Mouse (Mus musculus) heart, embryonic 10.5 days (tissue): ENCODE data around the gene Inpp5b. TPM values are rescaled to one million over a fixed set of nuclear protein-coding genes. Genes with fewer than 3 reads are reported as not detected.

Source experiments
- DNase-seq: peaks from one replicate; pipeline ENCODE4 v3.0.0-alpha.2; 2017; ENCODE audit warnings: low spot score
- H3K27ac ChIP-seq: fragments of 300-500 bp; sonication (generic); 2 replicates; pipeline ENCODE4 v1.5.1; 2016; ENCODE audit warnings: mild to moderate bottlenecking
- H3K27me3 ChIP-seq: fragments of 300-500 bp; sonication (generic); 2 replicates; pipeline ENCODE4 v1.6.1; 2016; ENCODE audit warnings: mild to moderate bottlenecking; ENCODE audit not compliant: poor library complexity, insufficient read depth, severe bottlenecking
- H3K36me3 ChIP-seq: fragments of 300-500 bp; sonication (generic); 2 replicates; pipeline ENCODE4 v1.6.1; 2016; ENCODE audit warnings: mild to moderate bottlenecking, moderate library complexity
- H3K4me1 ChIP-seq: fragments of 300-500 bp; sonication (generic); 2 replicates; pipeline ENCODE4 v1.6.1; 2016; ENCODE audit warnings: mild to moderate bottlenecking
- H3K4me3 ChIP-seq: fragments of 300-500 bp; sonication (generic); 2 replicates; pipeline ENCODE4 v1.5.1; 2016; ENCODE audit warnings: mild to moderate bottlenecking, moderate library complexity
- H3K9me3 ChIP-seq: fragments of 300-500 bp; sonication (generic); 2 replicates; pipeline ENCODE4 v1.6.1; 2016; ENCODE audit warnings: mild to moderate bottlenecking, moderate library complexity
- WGBS: fragments of 180-500 bp; shearing (Covaris S2); methylation state at CpG from one replicate; pipeline ENCODE4 v1.1.7; 2016; 5-methylcytosine and 5-hydroxymethylcytosine counted together
- polyA plus RNA-seq: library from polyadenylated mRNA; unstranded; fragments of >200 nt; fragmentation: Nextera tagmentation; extraction: Ambion mirVana; gene quantifications from 2 replicates; pipeline ENCODE4 v1.2.1, GENCODE M21; 2016

The Inpp5b gene
- 19.9 and 25.5 TPM in 2 replicates for polyA plus RNA-seq

DNA sequence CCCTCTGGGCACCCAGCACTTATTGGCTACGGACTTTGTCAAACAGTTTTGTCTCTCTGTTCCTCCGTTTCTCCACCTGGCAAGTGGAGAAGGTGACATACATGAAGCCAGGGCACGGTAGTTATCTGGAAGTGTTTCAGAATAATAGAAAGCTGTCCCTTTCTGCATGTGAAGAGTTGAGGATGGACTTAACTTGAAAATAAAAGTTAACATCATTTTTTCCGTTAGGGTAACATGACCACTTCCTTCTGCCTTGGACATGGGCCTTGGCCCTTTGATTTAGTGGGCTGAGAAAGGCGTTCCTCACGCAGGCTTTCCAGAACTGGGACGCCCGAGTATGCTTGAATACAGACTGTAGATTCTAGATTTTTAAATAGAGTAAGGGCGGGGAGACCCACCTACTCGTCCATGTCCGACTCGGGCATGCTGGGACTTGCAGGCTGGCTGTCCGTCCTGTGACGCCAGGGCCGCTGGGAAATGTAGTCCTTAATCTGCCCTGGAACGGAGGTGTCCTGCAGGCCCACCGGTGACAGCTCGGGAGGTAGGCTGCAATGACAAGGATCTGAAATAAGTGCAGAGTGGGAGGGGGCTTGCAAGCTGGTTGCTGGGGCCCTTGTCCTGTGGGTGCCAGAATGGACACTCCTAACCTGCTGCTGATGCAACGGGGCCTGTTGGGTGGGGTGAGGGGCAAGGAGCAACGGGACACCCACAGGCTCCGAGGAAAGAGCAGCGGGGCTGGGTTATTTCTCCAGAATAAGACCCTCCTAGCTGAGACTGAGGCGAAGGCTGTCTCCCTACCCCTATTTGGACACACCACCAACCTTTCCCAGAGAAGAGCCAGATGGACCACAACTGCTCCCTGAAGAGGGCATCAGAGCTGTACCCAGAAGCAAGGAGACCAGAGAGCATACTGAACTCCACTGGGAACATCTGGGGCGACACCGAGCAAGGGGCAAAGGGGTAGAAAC is at the start of gene Inpp5b:
Inpp5b (plus strand) TSS at position 475 of the 968 bp plus-strand sequence.
- H3K9me3 ChIP-seq, result no peaks in the 10 kb centered on the region
- peak within 1 kb of the TSS; percentile 67 for H3K4me3 ChIP-seq
- peak; percentile 93 for DNase-seq
- H3K36me3 ChIP-seq, result 0 out of 2 replicates have a peak, but pooled peaks cover 3% of the 10 kb centered on the region
- H3K27me3 ChIP-seq, result no peaks in the 10 kb centered on the region
- H3K27ac ChIP-seq, result peak within 1 kb of the TSS; percentile 87
- WGBS, result 15% methylated on average over 25 of the region's 25 CpGs
- peaks cover 27% of the 10 kb centered on the region for H3K4me1 ChIP-seq

DNA sequence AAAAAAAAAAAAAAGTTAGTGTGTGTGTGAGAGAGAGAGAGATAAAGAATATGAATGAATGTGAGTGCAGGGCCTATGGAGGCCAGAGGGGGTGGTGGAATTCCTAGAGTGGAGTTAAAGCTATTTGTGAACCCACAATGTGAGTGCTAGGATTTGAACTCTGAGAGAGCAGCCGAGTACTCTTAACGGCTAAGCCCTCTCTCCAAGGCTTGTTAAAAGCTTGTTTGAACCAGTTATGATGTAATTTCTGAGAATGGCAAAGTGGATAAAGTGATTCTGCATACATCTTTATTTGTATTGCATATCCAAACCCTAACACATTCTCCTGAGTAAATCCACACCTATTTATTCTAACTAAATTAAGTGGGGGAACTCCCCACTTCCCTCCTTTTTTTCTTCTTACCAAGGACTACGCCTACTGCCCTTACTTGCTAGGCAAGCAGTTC is 49.2 kb upstream of the Inpp5b start:
- Histone ChIP-seq H3K27ac (peak overlapping the region; percentile 92; the same call in 1 of the 2 replicates), H3K27me3 (peaks cover 14% of the 10 kb centered on the region), H3K4me1 (peaks cover 14% of the 10 kb centered on the region; the same call in 1 of the 2 replicates), H3K4me3 (peak overlapping the region; percentile 88), H3K9me3 (no peaks in the 10 kb centered on the region), H3K36me3 (peaks cover 14% of the 10 kb centered on the region; the same call in 1 of the 2 replicates)
- 63% methylated on average over 3 of the region's 3 CpGs for WGBS
- no peak for DNase-seq

DNA sequence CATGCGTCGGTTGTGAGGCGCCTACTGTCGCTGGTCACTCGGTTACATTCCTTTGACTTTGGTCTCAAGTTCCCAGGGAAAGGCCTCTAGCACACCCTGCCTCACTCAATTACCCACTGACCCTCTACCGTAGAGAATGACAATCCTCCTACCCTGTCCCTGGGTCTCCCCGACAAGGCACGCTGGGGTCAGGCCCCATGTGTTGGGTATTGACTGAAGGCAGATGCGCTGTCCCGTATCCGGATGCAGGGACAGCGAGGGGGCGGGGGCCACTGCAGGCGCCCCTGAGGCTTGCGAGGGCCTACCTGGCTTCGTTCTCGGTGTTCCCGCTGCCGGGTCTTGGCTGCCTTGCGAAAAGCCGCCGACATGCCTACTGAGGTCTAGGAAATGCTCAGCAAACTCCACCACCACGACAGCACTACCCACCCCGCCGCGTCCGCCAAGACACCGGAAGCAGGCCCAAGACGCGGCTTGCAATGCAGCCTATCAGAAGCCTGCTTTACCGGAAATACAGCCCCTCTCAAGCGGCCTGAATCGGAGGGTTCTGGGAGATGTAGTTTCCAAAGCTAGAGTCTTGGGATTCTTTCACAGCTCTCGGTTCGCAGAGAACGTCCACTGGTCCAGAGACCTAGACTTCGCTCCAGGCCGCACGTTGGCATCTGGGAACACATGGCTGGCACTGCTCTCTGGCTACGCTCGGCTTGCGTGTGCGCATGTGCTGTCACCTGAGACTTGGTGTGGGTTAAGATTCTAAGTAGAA is 48.3 kb upstream of the Inpp5b start, which contains the start of gene Utp11:
Utp11 (minus strand) TSS at position 466 of the 760 bp plus-strand sequence.
- peaks cover 14% of the 10 kb centered on the region for H3K27me3 ChIP-seq
- peaks cover 14% of the 10 kb centered on the region; the same call in 1 of the 2 replicates for H3K4me1 ChIP-seq
- WGBS, result under 1% methylated on average over 43 of the region's 43 CpGs
- 0 out of 2 replicates have a peak, but pooled peaks cover 8% of the 10 kb centered on the region for H3K36me3 ChIP-seq
- DNase-seq, result peak; percentile 96
- peak within 1 kb of the TSS; percentile 88 for H3K4me3 ChIP-seq
- peak within 1 kb of the TSS; percentile 92 for H3K27ac ChIP-seq
- H3K9me3 ChIP-seq, result no peaks in the 10 kb centered on the region

DNA sequence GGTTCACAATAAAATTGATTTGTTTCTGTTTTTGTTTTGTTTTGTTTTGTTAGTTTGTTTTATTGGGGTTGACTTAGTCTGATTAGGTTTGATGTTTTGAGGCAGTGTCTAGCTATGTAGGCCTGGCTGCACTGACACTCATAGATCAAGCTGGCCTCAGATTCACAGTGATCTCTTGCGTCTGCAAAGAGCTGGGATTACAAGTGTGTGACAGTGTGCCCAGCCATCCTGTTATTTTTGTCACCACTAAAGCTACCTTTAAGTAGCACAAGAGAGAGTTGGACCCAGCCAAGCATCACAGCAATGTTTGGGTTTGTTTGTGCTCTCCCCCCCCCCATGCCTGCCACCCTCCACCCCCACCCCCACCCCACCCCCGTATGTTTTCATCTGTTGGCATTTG is 47.1 kb upstream of the Inpp5b start:
- Histone ChIP-seq H3K36me3 (no peaks in the 10 kb centered on the region), H3K4me3 (no peak overlapping the region), H3K9me3 (no peaks in the 10 kb centered on the region), H3K27ac (no peak overlapping the region), H3K27me3 (peaks cover 14% of the 10 kb centered on the region), H3K4me1 (peaks cover 15% of the 10 kb centered on the region)
- WGBS, result 68% methylated on average over 2 of the region's 2 CpGs
- no peak for DNase-seq

DNA sequence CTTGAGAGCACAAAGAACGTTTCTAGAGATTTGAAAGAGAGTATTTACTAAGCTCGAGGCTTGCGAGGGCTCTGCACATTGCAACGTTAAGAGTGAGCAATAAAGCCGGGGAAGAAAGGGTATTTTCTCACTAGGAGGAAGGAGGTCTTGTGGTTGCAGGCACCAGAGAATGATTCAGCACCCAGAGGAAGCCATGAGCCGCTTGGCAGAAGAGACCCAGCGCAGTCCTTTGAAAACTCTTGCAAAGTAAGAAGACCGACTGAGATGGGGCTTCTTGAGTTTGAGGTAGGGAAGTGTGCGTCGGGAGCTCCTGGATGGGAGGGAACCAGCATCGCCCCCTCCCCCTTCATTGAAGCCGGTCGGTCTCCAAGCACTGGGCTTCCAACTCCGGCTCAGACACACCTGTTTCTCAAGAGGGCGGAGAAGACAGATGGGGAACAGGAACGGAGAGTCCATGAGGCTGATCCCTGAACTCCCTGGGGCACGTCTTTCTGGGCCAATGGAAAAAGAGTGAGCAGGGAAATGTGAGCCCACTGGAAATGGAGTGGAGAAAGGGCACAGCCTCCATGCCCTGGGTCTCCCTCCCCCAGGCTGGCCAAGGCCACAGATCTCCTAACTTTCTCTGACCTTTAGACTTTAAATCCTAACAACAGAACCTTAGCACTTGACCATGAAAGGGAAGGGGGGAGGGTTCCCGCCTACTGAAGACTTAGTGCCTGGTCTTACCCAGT is 45.7 kb upstream of the Inpp5b start:
- H3K4me3 ChIP-seq, result peak overlapping the region; percentile 13; the same call in 1 of the 2 replicates
- WGBS, result 19% methylated on average over 18 of the region's 18 CpGs
- no peaks in the 10 kb centered on the region for H3K36me3 ChIP-seq
- DNase-seq, result no peak
- H3K9me3 ChIP-seq, result no peaks in the 10 kb centered on the region
- H3K27ac ChIP-seq, result no peak overlapping the region; the same call in 1 of the 2 replicates
- peaks cover 14% of the 10 kb centered on the region for H3K27me3 ChIP-seq
- H3K4me1 ChIP-seq, result peaks cover 28% of the 10 kb centered on the region

DNA sequence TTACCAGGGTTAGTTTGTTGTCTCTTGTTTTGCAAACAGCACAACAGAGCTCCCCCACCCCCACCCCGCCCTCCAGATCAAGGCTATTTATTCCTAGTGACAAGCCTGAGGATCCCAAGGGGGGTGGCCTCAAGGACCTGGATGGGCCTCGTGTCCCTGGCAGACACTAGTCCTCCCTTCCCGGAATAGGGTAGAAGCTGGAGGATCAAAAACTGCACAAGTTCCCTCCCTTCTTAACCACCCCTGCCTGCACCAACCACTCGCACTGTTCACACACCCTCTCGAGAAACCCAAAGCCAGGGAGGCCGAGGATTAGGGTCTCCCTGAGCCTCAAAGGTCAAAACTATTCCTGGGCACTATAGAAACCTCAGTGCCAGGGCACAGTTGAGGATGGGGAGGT is 41.9 kb upstream of the Inpp5b start:
- DNase-seq, result no peak
- peak overlapping the region; percentile 96 for H3K27ac ChIP-seq
- H3K4me3 ChIP-seq, result peak overlapping the region; percentile 96
- H3K9me3 ChIP-seq, result no peaks in the 10 kb centered on the region
- H3K27me3 ChIP-seq, result peaks cover 14% of the 10 kb centered on the region
- peaks cover 54% of the 10 kb centered on the region for H3K4me1 ChIP-seq
- 13% methylated on average over 6 of the region's 6 CpGs for WGBS
- no peaks in the 10 kb centered on the region for H3K36me3 ChIP-seq

DNA sequence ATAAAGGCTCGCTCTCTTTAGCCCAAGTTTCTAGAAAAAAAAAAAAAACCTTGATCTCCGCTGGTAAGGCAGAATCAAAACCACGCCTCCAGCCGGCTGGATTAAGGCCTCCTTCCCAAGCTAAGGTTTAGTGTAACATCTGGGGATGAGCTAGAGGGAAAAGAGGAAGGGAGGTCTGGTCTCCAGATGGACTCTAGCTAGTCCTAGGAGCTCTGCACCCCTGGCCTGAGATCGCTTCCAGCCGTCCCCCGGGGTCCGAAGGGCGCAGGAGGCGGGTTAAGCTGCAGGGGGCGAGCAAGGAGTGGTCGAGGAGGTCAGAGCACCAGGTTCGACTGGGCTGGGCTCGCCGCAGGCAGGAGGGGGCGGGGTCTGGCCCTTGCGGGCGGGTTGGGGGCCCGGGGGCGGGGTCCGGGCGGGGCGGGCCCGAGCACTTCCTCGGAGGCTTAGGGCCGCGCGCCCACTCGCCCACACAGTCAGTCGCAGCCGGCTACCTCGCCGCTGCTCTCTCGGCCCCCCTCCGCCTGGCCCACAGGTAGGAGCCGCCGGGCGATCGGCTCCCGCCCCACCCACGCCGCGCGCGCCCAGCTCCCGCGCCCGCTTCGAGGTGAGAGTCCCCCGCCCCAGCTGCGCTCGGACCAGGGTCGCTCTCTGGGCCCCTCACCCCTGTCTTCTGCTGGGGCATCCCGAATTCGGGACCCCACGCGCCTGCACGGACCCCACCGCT is 41.2 kb upstream of the Inpp5b start, which contains the start of gene Fhl3:
Fhl3 (plus strand) TSS at position 454 of the 724 bp plus-strand sequence.
- Histone ChIP-seq H3K4me1 (peaks cover 60% of the 10 kb centered on the region), H3K27ac (peak within 1 kb of the TSS; percentile 96), H3K36me3 (peaks cover 1% of the 10 kb centered on the region; the same call in 1 of the 2 replicates), H3K4me3 (peak within 1 kb of the TSS; percentile 96), H3K27me3 (peaks cover 9% of the 10 kb centered on the region), H3K9me3 (no peaks in the 10 kb centered on the region)
- DNase-seq, result peak; percentile 91
- WGBS, result under 1% methylated on average over 44 of the region's 59 CpGs

DNA sequence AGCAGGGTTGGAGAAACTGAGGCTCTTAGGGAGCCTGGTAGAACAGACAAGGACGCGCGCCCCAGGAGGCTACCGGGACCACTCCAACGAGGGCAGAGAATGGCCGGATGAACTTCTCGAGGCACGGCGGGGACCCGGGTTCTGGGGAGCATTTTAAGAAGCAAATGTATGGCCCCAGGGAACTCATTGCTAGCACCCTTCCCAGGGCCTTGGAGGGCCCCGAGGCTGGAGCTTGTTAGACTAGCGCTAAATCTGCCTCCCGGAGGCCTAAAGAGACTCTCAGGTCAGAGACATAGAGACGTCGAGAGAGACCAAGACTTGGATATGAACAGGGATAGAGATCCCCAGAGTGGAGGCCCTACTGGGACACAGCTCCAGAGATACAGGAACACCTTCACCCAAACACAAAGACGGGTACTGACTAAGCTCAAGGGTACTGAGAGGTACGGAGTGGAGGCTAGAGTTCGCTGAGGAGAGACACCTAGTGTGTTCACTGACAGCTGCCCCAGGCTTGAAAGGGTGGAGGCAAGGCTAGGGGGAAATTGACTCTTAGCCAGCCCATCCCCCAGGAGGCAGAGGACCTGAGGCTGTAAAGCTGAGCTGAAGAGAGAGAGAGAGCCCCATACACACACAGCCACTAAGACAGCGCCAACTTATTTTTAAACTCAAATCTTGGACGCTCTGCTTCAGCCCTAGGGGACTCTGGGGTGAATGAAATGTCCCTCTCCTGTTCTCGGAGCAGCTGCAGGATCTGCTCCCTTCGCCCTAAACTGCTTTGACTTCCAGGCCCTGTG is 40.4 kb upstream of the Inpp5b start:
- peak overlapping the region; percentile 96 for H3K4me3 ChIP-seq
- peaks cover 10% of the 10 kb centered on the region; the same call in 1 of the 2 replicates for H3K36me3 ChIP-seq
- H3K4me1 ChIP-seq, result peaks cover 64% of the 10 kb centered on the region
- no peaks in the 10 kb centered on the region for H3K9me3 ChIP-seq
- no peak for DNase-seq
- WGBS, result 2% methylated on average over 22 of the region's 22 CpGs
- H3K27me3 ChIP-seq, result peaks cover under 1% of the 10 kb centered on the region
- H3K27ac ChIP-seq, result peak overlapping the region; percentile 96

DNA sequence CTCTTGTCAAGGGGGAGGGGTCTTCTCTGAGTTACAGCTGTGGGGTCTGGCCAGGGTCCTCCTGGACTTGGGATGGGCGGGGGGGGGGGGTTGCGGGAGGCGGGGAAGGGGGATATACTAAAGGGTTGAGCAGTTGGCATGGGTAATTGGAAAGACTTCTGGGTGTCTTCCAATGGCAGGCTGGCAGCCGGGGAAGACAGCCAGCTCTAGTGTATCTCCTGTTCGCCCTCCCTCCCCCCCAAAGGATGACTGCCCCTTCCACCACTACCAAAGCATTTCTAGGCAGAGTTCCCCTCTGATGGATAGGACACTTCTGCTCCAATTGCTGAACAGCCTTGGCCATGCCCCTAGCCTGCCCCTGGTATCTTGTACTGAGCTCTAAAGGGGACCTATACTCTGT is 39.7 kb upstream of the Inpp5b start:
- Histone ChIP-seq H3K9me3 (no peaks in the 10 kb centered on the region), H3K36me3 (peaks cover 14% of the 10 kb centered on the region; the same call in 1 of the 2 replicates), H3K27me3 (no peaks in the 10 kb centered on the region), H3K4me3 (peak overlapping the region; percentile 96), H3K27ac (peak overlapping the region; percentile 96), H3K4me1 (peaks cover 65% of the 10 kb centered on the region)
- no peak for DNase-seq
- WGBS, result 29% methylated on average over 5 of the region's 5 CpGs

DNA sequence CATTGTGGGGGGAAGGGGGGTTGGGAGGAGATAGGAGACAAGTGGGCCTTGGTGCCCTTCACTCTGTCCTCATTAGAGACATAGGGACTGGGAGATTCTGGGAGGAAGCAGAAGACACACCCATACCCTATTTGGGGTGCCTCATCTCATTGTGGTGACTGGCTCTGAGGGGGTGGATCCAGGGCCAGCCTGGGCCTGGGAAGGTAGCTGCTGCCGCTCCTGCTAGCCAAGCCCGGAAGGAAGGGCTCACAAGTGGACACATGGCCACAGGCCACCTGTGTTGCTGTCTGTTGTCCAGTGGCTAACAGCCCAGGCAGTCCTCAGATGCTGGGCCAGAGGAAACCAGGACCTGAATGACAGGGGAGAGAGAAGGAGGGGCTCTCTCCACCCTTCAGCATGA is 38.2 kb upstream of the Inpp5b start:
- no peaks in the 10 kb centered on the region for H3K9me3 ChIP-seq
- 20% methylated on average over 2 of the region's 2 CpGs for WGBS
- H3K36me3 ChIP-seq, result peaks cover 20% of the 10 kb centered on the region; the same call in 1 of the 2 replicates
- H3K27ac ChIP-seq, result peak overlapping the region; percentile 87
- H3K27me3 ChIP-seq, result no peaks in the 10 kb centered on the region
- no peak for DNase-seq
- H3K4me3 ChIP-seq, result peak overlapping the region; percentile 35
- H3K4me1 ChIP-seq, result peaks cover 76% of the 10 kb centered on the region
